Mouse (Mus musculus) layer of hippocampus, postnatal 14 days (tissue): ENCODE measurements around the gene Mest. TPM values are rescaled to one million over a fixed set of nuclear protein-coding genes. Genes with fewer than 3 reads are reported as not detected.

ENCODE experiments used
- DNase-seq, 2 experiments: peaks; one replicate each; pipeline ENCODE4 v3.0.0; 2021 to 2022; ENCODE audit warnings: low spot score in 2 of 2, mixed read lengths in 1 of 2
- microRNA-seq, 2 experiments: library from miRNA; unstranded; fragments of <30 nt; microRNA quantifications; one replicate each; pipeline ENCODE4 v1.2.0; 2021
- total RNA-seq, 2 experiments: library from RNA; stranded (reverse); gene quantifications; 2 replicates each; pipeline ENCODE4 v1.2.3; 2021

The Mest gene
- total RNA-seq, 2 experiments from 2014 or later, result 72.8 to 77.3 TPM

GRCm38 (mm10) chr6:30738464-30739006 is 15.2 kb downstream of the Mest start:
- DNase-seq, result no peak

- DNase-seq, result no peak
Observed at GRCm38 (mm10) chr6:30739177-30739747, 15.9 kb downstream of the Mest start.

DNA sequence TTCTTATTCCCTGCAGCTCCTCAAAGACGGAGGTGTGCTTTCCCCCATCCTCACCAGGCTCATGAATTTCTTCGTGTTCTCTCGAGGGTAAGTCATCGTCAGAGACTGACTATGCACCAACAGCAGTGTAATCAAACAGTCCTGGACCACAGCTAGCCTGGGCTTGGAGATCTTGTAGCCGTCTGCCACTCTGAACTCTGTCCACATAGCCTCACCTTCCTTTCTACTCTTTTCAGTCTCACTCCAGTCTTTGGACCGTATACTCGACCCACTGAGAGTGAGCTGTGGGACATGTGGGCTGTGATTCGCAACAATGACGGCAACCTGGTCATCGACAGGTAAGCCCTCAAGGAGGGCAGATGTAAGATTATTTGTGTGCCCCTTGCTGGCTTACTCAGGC is 21.5 kb downstream of the Mest start:
- DNase-seq, result no peak

DNA sequence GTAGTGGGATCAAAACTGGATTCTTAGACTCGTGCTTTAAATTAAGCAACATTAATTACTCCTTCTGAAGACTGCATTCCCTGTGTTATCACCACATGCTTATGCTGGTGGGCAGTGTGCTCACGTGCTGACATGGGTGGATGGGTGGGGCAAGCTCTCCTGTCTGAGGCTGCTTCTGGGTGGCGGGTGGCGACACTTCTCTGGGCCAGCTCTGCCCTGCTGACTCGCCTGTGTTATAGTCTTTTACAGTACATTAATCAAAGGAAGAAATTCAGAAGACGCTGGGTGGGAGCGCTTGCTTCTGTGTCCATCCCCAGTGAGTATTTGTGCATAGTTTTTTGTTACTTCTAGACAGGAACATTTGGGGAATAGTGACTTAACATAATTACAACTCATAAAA is 22.2 kb downstream of the Mest start:
- DNase-seq, result no peak

GRCm38 (mm10) chr6:30747631-30748357 is 24.4 kb downstream of the Mest start:
- no peak for DNase-seq

DNA sequence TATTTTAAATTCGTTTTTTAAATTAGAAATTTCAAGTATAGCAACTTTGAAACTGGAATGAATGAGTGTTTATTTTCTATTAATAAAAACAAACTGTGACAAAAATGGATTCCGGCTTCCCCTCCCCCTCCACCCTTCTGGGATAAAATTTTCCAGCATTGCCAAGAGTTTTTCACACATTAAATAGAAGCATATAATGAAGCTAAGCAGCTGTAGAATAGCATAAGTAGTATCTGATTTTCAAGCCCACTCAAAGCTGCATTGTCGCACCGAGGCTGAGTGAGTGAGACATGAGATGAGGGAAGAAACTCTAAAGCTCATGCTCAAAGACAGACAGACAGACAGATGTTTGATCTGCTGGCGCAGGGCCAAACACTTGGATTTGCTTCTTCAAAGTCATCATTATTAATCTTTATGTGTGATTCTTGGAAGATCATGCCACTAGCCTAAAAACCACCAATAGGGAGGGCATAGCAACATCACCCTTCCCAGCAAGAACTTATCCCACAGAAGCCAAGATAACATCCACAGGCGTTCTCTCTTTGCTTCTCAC is 25.1 kb downstream of the Mest start:
- peak; percentile 16 to 51 for DNase-seq

- no peak for DNase-seq
Observed at GRCm38 (mm10) chr6:30749042-30749689, 25.8 kb downstream of the Mest start.

DNA sequence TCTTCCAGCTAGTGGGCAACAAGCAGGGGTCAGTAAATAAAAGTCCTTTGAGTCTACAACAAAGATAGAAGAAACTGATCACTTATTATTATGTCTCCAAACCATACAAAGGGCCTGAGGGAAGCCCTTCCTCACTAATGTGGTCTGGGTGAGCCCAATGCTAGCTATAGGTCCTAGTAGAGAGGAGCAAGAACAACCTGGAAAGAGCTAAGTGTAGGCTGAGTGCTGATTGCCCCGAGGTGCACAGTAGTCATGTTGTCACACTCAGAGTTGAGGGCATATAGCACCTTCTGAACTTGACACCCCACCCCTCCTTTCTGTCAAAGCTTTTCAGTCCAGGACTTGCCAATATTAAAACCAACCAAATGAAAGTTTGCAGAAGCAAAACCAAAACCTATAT is 26.5 kb downstream of the Mest start:
- no peak for DNase-seq

DNA sequence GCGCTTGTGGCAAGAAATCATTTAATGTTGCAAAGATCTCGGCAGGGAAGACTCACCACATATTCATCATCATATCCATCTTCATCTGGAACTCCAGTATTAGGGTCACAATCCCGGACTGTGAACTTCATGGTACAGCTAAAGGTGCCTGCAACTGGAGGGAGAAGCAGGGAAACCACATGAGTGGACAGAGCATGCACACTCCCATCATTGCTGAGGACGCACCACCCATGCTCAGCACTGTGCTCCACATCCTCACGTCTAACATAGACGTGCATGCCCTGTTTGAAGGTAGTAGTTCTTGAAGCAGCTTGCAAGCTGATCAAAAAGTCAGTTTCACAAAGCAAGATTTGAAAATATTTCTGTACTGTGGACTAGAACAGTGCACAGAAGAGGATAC is 27.1 kb downstream of the Mest start:
- DNase-seq, result no peak

- DNase-seq, result no peak
Observed at GRCm38 (mm10) chr6:30751209-30751608, 27.9 kb downstream of the Mest start.

Small RNA genes lying within 50 kb of the gene (microRNA-seq; reads per million reads assigned to microRNA genes)
- 1,389 to 2,478 reads per million in 2 experiments for gene Mir335

Other genes with a start within 250 kb of the Mest start
- gene Tmem209, start 213.8 kb upstream of the Mest start, total RNA-seq, result 10 to 100 TPM; 17.3 to 18.0 TPM
- under 1 TPM; 0.81 TPM for gene Ssmem1, start 213.7 kb upstream of the Mest start, total RNA-seq
- gene Cpa2, start 182.0 kb upstream of the Mest start, total RNA-seq, result 1 to 10 TPM; 1.2 to 2.0 TPM
- not detected for gene Cpa4, start 155.2 kb upstream of the Mest start, total RNA-seq
- gene Cpa5, start 112.5 kb upstream of the Mest start, total RNA-seq, result not detected
- not detected for gene Cpa1, start 84.3 kb upstream of the Mest start, total RNA-seq
- gene Cep41, start 29.8 kb upstream of the Mest start, total RNA-seq, result 1 to 10 TPM; 4.9 to 6.7 TPM
- 10 to 100 TPM; 61.6 to 68.4 TPM for gene Copg2, start 173.2 kb downstream of the Mest start, total RNA-seq
- gene Tsga13, start 192.0 kb downstream of the Mest start, total RNA-seq, result under 1 TPM in 1 of 2 experiments, not detected in 1; 0.58 TPM
- gene Klf14, start 235.5 kb downstream of the Mest start, total RNA-seq, result under 1 TPM; 0.31 to 0.85 TPM